Mouse (Mus musculus) thymus, adult 2 months (tissue): ENCODE results near the gene Polr2c.

ENCODE experiments used
- CTCF ChIP-seq: fragments of 200-500 bp; IDR thresholded peaks from 2 replicates; pipeline ENCODE4 v1.5.1; 2012; ENCODE audit warnings: mild to moderate bottlenecking, control low read depth, low read length, moderate library complexity, borderline replicate concordance; ENCODE audit not compliant: control insufficient read depth, poor library complexity, insufficient read depth; ENCODE audit errors: extremely low read depth
- POLR2A ChIP-seq: fragments of 200-500 bp; IDR thresholded peaks from 2 replicates; pipeline ENCODE4 v1.6.1; 2012; ENCODE audit warnings: mild to moderate bottlenecking, low read length, control low read depth, moderate library complexity; ENCODE audit not compliant: control insufficient read depth, poor library complexity, insufficient read depth; ENCODE audit errors: extremely low read depth

DNA sequence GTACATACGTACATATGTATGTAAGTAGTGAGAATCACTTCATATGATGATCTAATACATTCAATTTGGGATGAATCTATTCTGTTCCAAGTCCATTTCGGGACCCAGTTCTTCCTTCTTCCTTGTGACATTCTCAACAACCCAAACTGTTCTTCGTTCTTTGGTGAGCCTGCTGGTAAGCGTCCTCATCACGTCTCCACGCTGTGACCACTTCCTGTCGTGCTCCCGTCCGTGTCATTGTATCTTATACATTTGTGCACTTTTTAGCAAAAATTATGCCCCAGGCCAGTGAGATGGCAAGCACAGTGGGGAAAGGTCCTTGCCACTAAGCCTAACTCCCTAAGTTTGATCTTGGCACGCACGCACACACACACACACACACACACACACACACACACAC, 39.3 kb upstream of the Polr2c start:
- TF ChIP-seq CTCF (no peak), POLR2A (no peak)
